Mouse (Mus musculus) limb, embryonic 14.5 days (tissue): ENCODE measurements at regions not wholly inside any gene's neighbourhood (a gene's known extent, or its start where the extent isn't known, plus 50 kb on each side); places are given as distances from the start of the nearest gene placed in this dataset.

ENCODE experiments used
- ATAC-seq: fragments of 200-750 bp; cut with Nextera tagmentation; 2 replicates; pipeline ENCODE4 v1.8.0; 2017; ENCODE audit warnings: low read depth, moderate number of reproducible peaks, moderate TSS enrichment; ENCODE audit not compliant: low FRiP score
- DNase-seq: peaks from one replicate; pipeline ENCODE4 v3.0.0-alpha.2; 2015; ENCODE audit warnings: low spot score
- H3K27ac ChIP-seq: fragments of 300-500 bp; sonication (generic); replicated peaks from 2 replicates; pipeline ENCODE4 v1.5.1; 2014; ENCODE audit warnings: low read depth, mild to moderate bottlenecking, low read length, moderate library complexity, mixed read lengths
- H3K27me3 ChIP-seq: fragments of 300-500 bp; sonication (generic); 2 replicates; pipeline ENCODE4 v1.6.1; 2014; ENCODE audit warnings: low read length, mixed read lengths; ENCODE audit not compliant: control insufficient read depth, insufficient read depth
- H3K36me3 ChIP-seq: fragments of 300-500 bp; sonication (generic); 2 replicates; pipeline ENCODE4 v1.6.1; 2014; ENCODE audit warnings: mild to moderate bottlenecking, low read length, moderate library complexity, mixed read lengths; ENCODE audit not compliant: control insufficient read depth, insufficient read depth
- H3K4me1 ChIP-seq: fragments of 300-500 bp; sonication (generic); 2 replicates; pipeline ENCODE4 v1.6.1; 2014; ENCODE audit warnings: antibody characterized with exemption, low read length, mixed read lengths; ENCODE audit not compliant: control insufficient read depth, insufficient read depth
- H3K4me2 ChIP-seq: fragments of 300-500 bp; sonication (generic); replicated peaks from 2 replicates; pipeline ENCODE4 v1.6.1; 2014; ENCODE audit warnings: low read depth, mild to moderate bottlenecking, low read length, moderate library complexity; ENCODE audit not compliant: severe bottlenecking
- H3K4me3 ChIP-seq: fragments of 300-500 bp; sonication (generic); replicated peaks from 2 replicates; pipeline ENCODE4 v1.5.1; 2014; ENCODE audit warnings: low read length
- H3K9ac ChIP-seq: fragments of 300-500 bp; sonication (generic); 2 replicates; pipeline ENCODE4 v1.6.1; 2014; ENCODE audit warnings: mild to moderate bottlenecking, low read depth, low read length, moderate library complexity; ENCODE audit not compliant: severe bottlenecking
- H3K9me3 ChIP-seq: fragments of 300-500 bp; sonication (generic); 2 replicates; pipeline ENCODE4 v1.6.1; 2016; ENCODE audit warnings: low read length; ENCODE audit not compliant: control insufficient read depth
- POLR2A ChIP-seq: fragments of 200-500 bp; IDR thresholded peaks from 2 replicates; pipeline ENCODE4 v1.8.0; 2012; ENCODE audit warnings: inconsistent platforms, mild to moderate bottlenecking, moderate library complexity, borderline replicate concordance; ENCODE audit not compliant: insufficient read depth, insufficient read length; ENCODE audit errors: extremely low read depth
- WGBS: fragments of 180-500 bp; shearing (Covaris S2); extraction: QIAGEN DNeasy Blood & Tissue Kit; methylation state at CpG from one replicate; pipeline ENCODE4 v1.1.7; 2014; 5-methylcytosine and 5-hydroxymethylcytosine counted together

- 55% methylated on average over 5 of the region's 5 CpGs for WGBS
- no peaks in the 10 kb centered on the region for H3K36me3 ChIP-seq
- 0 out of 2 replicates have a peak, but pooled peaks cover 5% of the 10 kb centered on the region for H3K9me3 ChIP-seq
- no peak overlapping the region for H3K4me2 ChIP-seq
- H3K4me3 ChIP-seq: no peak overlapping the region
- DNase-seq: no peak
- H3K9ac ChIP-seq: no peak overlapping the region
- no peak for ATAC-seq
- H3K4me1 ChIP-seq: no peaks in the 10 kb centered on the region
- TF ChIP-seq POLR2A: no peak
- H3K27ac ChIP-seq: no peak overlapping the region
- H3K27me3 ChIP-seq: no peaks in the 10 kb centered on the region
Measured at GRCm38 (mm10) chr2:169168795-169169194, 213.4 kb upstream of the Zfp64 start.

GRCm38 (mm10) chr2:169168376-169168775, 213.0 kb upstream of the Zfp64 start:
- ATAC-seq (no peak), DNase-seq (no peak)
- 81% methylated on average over 6 of the region's 6 CpGs for WGBS

GRCm38 (mm10) chr2:169161651-169162050, 206.3 kb upstream of the Zfp64 start:
- ATAC-seq: no peak
- Histone ChIP-seq H3K4me1 (peaks cover 6% of the 10 kb centered on the region; the same call in 1 of the 2 replicates), H3K4me3 (no peak overlapping the region), H3K9me3 (no peaks in the 10 kb centered on the region), H3K27me3 (0 out of 2 replicates have a peak, but pooled peaks cover 4% of the 10 kb centered on the region), H3K36me3 (no peaks in the 10 kb centered on the region), H3K9ac (no peak overlapping the region), H3K27ac (no peak overlapping the region), H3K4me2 (no peak overlapping the region)
- no peak for DNase-seq
- TF ChIP-seq POLR2A: no peak
- 69% methylated on average over 8 of the region's 8 CpGs for WGBS

More at GRCm38 (mm10) chr2:169168376-169168775, 213.0 kb upstream of the Zfp64 start:
- no peaks in the 10 kb centered on the region for H3K36me3 ChIP-seq
- no peak overlapping the region for H3K9ac ChIP-seq
- no peak overlapping the region for H3K4me2 ChIP-seq
- H3K9me3 ChIP-seq: 0 out of 2 replicates have a peak, but pooled peaks cover 5% of the 10 kb centered on the region
- no peak overlapping the region for H3K27ac ChIP-seq
- no peak overlapping the region for H3K4me3 ChIP-seq
- TF ChIP-seq POLR2A: no peak
- H3K4me1 ChIP-seq: no peaks in the 10 kb centered on the region
- H3K27me3 ChIP-seq: no peaks in the 10 kb centered on the region

GRCm38 (mm10) chr2:169158760-169159159, 203.4 kb upstream of the Zfp64 start:
- no peak for DNase-seq

GRCm38 (mm10) chr2:169158005-169158673, 202.8 kb upstream of the Zfp64 start:
- peak; percentile 45 for DNase-seq

More at GRCm38 (mm10) chr2:169158760-169159159, 203.4 kb upstream of the Zfp64 start:
- WGBS: 46% methylated on average over 11 of the region's 11 CpGs
- H3K4me1 ChIP-seq: peaks cover 13% of the 10 kb centered on the region
- no peaks in the 10 kb centered on the region for H3K9me3 ChIP-seq
- TF ChIP-seq POLR2A: no peak
- no peaks in the 10 kb centered on the region for H3K36me3 ChIP-seq
- 0 out of 2 replicates have a peak, but pooled peaks cover 4% of the 10 kb centered on the region for H3K27me3 ChIP-seq
- 0 out of 2 replicates have a peak overlapping the region, but pooled peaks have one; percentile 9 for H3K4me3 ChIP-seq
- no peak overlapping the region for H3K27ac ChIP-seq
- ATAC-seq: no peak
- peak overlapping the region; percentile 32; the same call in 1 of the 2 replicates for H3K4me2 ChIP-seq
- H3K9ac ChIP-seq: no peak overlapping the region

More at GRCm38 (mm10) chr2:169158005-169158673, 202.8 kb upstream of the Zfp64 start:
- no peak for ATAC-seq
- WGBS: 19% methylated on average over 17 of the region's 17 CpGs
- peaks cover 13% of the 10 kb centered on the region for H3K4me1 ChIP-seq
- no peaks in the 10 kb centered on the region for H3K36me3 ChIP-seq
- H3K9me3 ChIP-seq: no peaks in the 10 kb centered on the region
- peak overlapping the region; percentile 32 for H3K4me2 ChIP-seq
- 0 out of 2 replicates have a peak overlapping the region, but pooled peaks have one; percentile 6 for H3K9ac ChIP-seq
- 0 out of 2 replicates have a peak overlapping the region, but pooled peaks have one; percentile 9 for H3K4me3 ChIP-seq
- H3K27me3 ChIP-seq: 0 out of 2 replicates have a peak, but pooled peaks cover 4% of the 10 kb centered on the region
- TF ChIP-seq POLR2A: no peak
- no peak overlapping the region for H3K27ac ChIP-seq
